Mouse (Mus musculus): ENCODE data around the gene Tsen54. TPM values are rescaled to one million over a fixed set of nuclear protein-coding genes. Genes with fewer than 3 reads are reported as not detected.

The Tsen54 gene
- polyA plus RNA-seq, 1 experiment, result 21.0 TPM

DNA sequence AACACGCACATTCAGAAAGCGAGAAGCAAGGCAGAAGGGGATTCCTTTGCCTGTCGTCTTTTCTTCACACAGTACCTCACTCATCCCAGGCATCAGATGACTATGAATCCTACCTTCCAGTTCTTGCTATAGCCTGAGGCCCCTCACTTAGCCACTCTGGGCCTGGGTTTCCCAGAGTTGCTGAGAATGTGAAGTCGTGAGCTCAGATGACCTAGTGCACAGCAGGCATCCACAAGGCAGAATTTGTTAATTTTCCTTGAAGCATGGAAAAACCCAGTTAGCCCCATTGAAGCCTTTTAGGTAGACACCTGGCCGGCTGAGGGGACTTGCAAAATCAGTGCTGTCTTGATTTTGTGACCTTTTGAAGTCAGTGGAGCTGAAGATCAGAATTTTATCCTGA lies 12.0 kb downstream of the Tsen54 start:
- Histone ChIP-seq H3K36me3 (replicated peaks; ENCODE audit: low read length) (peaks cover 13% of the 10 kb centered on the region), H3K4me1 (peaks cover 41% of the 10 kb centered on the region), H3K9me3 (no peaks in the 10 kb centered on the region), H3K4me3 (replicated peaks) (no peak overlapping the region), H3K27me3 (replicated peaks) (peaks cover 57% of the 10 kb centered on the region)
- TF ChIP-seq GATA1 (IDR thresholded peaks at IDR 0.05; ENCODE audit: borderline replicate concordance, low read length) (no peak), FLI1 (IDR thresholded peaks at IDR 0.05; ENCODE audit: low read length) (no peak)

DNA sequence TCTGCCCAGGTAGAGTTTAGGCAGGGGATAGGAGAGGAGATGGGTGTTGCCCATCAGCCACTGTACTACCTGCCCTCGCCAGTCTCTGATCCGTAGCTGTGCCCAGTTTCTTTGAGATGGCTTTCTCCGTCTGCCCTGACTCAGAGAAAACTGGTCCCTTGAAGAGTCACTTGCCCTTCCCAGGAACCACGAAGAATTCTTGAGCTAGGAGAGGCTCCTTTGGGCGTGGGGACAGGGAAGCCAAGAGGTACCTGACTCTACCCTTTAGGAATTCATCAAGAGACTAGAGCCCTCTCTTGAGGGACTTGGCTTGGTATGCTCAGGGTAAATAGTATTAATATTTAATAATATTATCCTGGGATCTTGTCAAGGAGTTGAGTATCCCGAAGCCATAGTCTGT lies 13.1 kb downstream of the Tsen54 start:
- Histone ChIP-seq H3K9me3 (no peaks in the 10 kb centered on the region), H3K4me1 (peaks cover 50% of the 10 kb centered on the region), H3K36me3 (replicated peaks; ENCODE audit: low read length) (peaks cover 2% of the 10 kb centered on the region), H3K4me3 (replicated peaks) (no peak overlapping the region), H3K27me3 (replicated peaks) (peaks cover 65% of the 10 kb centered on the region)
- TF ChIP-seq GATA1 (IDR thresholded peaks at IDR 0.05; ENCODE audit: borderline replicate concordance, low read length), result no peak
- no peak for TF ChIP-seq FLI1 (IDR thresholded peaks at IDR 0.05; ENCODE audit: low read length)

- Histone ChIP-seq H3K9me3 (no peaks in the 10 kb centered on the region), H3K4me1 (peaks cover 51% of the 10 kb centered on the region), H3K4me3 (replicated peaks) (no peak overlapping the region), H3K36me3 (replicated peaks; ENCODE audit: low read length) (no peaks in the 10 kb centered on the region), H3K27me3 (replicated peaks) (peaks cover 71% of the 10 kb centered on the region)
- TF ChIP-seq GATA1 (IDR thresholded peaks at IDR 0.05; ENCODE audit: borderline replicate concordance, low read length), result no peak
- no peak for TF ChIP-seq FLI1 (IDR thresholded peaks at IDR 0.05; ENCODE audit: low read length)
Observed at GRCm38 (mm10) chr11:115829036-115829435, 14.5 kb downstream of the Tsen54 start.

- no peaks in the 10 kb centered on the region for H3K9me3 ChIP-seq
- H3K27me3 ChIP-seq (replicated peaks), result peaks cover 71% of the 10 kb centered on the region
- H3K4me3 ChIP-seq (replicated peaks), result no peak overlapping the region
- TF ChIP-seq GATA1 (IDR thresholded peaks at IDR 0.05; ENCODE audit: borderline replicate concordance, low read length) (no peak), FLI1 (IDR thresholded peaks at IDR 0.05; ENCODE audit: low read length) (no peak)
- no peaks in the 10 kb centered on the region for H3K36me3 ChIP-seq (replicated peaks; ENCODE audit: low read length)
- peaks cover 43% of the 10 kb centered on the region for H3K4me1 ChIP-seq
Observed at GRCm38 (mm10) chr11:115830550-115831325, 16.2 kb downstream of the Tsen54 start.

- H3K27me3 ChIP-seq (replicated peaks), result peaks cover 73% of the 10 kb centered on the region
- no peaks in the 10 kb centered on the region for H3K9me3 ChIP-seq
- peaks cover 43% of the 10 kb centered on the region for H3K4me1 ChIP-seq
- H3K36me3 ChIP-seq (replicated peaks; ENCODE audit: low read length), result no peaks in the 10 kb centered on the region
- no peak overlapping the region for H3K4me3 ChIP-seq (replicated peaks)
- TF ChIP-seq FLI1 (IDR thresholded peaks at IDR 0.05; ENCODE audit: low read length) (no peak), GATA1 (IDR thresholded peaks at IDR 0.05; ENCODE audit: borderline replicate concordance, low read length) (no peak)
Observed at GRCm38 (mm10) chr11:115831518-115831917, 17.0 kb downstream of the Tsen54 start.

DNA sequence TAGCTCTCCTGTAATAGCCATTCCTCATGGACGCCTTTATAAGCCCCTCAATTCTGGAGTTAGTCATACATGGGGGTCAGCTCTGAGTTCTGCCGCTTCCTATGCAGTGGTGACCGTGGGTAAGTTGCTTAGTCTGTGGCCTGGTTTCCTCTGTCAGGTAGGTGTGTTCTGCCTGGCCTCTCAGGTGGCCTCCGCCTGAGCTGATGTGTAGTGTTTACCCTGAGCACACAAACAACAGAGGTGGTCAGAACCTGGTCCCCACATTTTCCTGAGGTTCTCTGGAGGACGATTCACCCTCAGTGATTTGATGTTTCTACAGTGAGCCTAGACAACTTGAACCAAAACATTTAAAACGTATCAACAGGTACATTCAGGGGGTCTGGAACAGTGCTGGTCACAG lies 17.5 kb downstream of the Tsen54 start:
- TF ChIP-seq FLI1 (IDR thresholded peaks at IDR 0.05; ENCODE audit: low read length), result no peak
- TF ChIP-seq GATA1 (IDR thresholded peaks at IDR 0.05; ENCODE audit: borderline replicate concordance, low read length), result no peak
- peaks cover 73% of the 10 kb centered on the region for H3K27me3 ChIP-seq (replicated peaks)
- no peaks in the 10 kb centered on the region for H3K9me3 ChIP-seq
- H3K4me3 ChIP-seq (replicated peaks), result no peak overlapping the region
- H3K4me1 ChIP-seq, result peaks cover 40% of the 10 kb centered on the region
- H3K36me3 ChIP-seq (replicated peaks; ENCODE audit: low read length), result no peaks in the 10 kb centered on the region

DNA sequence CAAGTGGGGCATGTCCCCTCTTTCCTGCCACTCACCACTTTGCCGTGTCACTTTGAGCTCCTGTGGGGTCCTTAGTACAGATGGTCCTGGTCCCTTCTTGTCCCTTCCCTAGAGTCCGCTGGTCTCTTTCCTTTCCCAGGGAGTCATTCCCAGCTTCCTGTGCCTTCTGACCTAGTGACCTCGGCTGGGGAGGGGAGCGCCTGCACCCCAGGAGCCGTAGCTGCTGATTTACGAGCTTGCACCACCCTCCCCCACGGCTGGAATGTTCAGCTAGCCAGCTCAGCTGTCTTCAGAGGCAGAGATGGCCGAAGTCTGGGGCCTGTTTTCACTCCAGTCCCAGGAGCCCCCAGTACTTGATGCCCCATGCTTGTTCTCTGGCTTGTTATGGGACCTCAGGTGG lies 18.0 kb downstream of the Tsen54 start:
- no peaks in the 10 kb centered on the region for H3K36me3 ChIP-seq (replicated peaks; ENCODE audit: low read length)

GRCm38 (mm10) chr11:115833021-115833513 lies 18.5 kb downstream of the Tsen54 start:
- H3K36me3 ChIP-seq (replicated peaks; ENCODE audit: low read length), result no peaks in the 10 kb centered on the region

More for the DNA sequence above, 18.0 kb downstream of the Tsen54 start:
- no peak overlapping the region for H3K4me3 ChIP-seq (replicated peaks)
- no peak for TF ChIP-seq FLI1 (IDR thresholded peaks at IDR 0.05; ENCODE audit: low read length)
- no peak for TF ChIP-seq GATA1 (IDR thresholded peaks at IDR 0.05; ENCODE audit: borderline replicate concordance, low read length)
- peaks cover 40% of the 10 kb centered on the region for H3K4me1 ChIP-seq
- no peaks in the 10 kb centered on the region for H3K9me3 ChIP-seq
- H3K27me3 ChIP-seq (replicated peaks), result peaks cover 69% of the 10 kb centered on the region

DNA sequence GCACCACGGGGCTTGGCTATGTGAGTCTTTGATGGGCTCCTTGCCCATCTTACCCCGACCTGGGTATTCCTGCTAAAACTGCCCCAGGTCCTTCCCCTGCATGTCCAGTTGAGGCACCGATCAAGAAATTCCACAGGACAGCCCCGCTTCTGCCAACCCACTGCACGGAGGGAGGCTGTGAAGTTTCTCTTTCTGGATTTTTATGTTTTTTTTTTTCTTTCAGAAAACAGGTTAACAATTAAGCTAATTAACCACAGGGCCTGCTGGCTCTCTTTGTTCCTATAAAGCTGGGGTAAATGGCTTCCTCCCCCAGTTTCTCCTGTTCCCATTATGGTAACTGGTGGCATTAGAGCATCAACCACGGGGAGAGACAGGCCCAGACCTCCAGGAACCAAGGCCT lies 19.5 kb downstream of the Tsen54 start:
- peaks cover 67% of the 10 kb centered on the region for H3K27me3 ChIP-seq (replicated peaks)
- H3K36me3 ChIP-seq (replicated peaks; ENCODE audit: low read length), result no peaks in the 10 kb centered on the region
- TF ChIP-seq GATA1 (IDR thresholded peaks at IDR 0.05; ENCODE audit: borderline replicate concordance, low read length), result no peak
- TF ChIP-seq FLI1 (IDR thresholded peaks at IDR 0.05; ENCODE audit: low read length), result no peak
- H3K9me3 ChIP-seq, result no peaks in the 10 kb centered on the region
- no peak overlapping the region for H3K4me3 ChIP-seq (replicated peaks)
- peaks cover 43% of the 10 kb centered on the region for H3K4me1 ChIP-seq

More at GRCm38 (mm10) chr11:115833021-115833513, 18.5 kb downstream of the Tsen54 start:
- H3K27me3 ChIP-seq (replicated peaks), result peaks cover 70% of the 10 kb centered on the region
- H3K9me3 ChIP-seq, result no peaks in the 10 kb centered on the region
- TF ChIP-seq FLI1 (IDR thresholded peaks at IDR 0.05; ENCODE audit: low read length), result no peak
- TF ChIP-seq GATA1 (IDR thresholded peaks at IDR 0.05; ENCODE audit: borderline replicate concordance, low read length), result no peak
- H3K4me1 ChIP-seq, result peaks cover 40% of the 10 kb centered on the region
- H3K4me3 ChIP-seq (replicated peaks), result no peak overlapping the region

DNA sequence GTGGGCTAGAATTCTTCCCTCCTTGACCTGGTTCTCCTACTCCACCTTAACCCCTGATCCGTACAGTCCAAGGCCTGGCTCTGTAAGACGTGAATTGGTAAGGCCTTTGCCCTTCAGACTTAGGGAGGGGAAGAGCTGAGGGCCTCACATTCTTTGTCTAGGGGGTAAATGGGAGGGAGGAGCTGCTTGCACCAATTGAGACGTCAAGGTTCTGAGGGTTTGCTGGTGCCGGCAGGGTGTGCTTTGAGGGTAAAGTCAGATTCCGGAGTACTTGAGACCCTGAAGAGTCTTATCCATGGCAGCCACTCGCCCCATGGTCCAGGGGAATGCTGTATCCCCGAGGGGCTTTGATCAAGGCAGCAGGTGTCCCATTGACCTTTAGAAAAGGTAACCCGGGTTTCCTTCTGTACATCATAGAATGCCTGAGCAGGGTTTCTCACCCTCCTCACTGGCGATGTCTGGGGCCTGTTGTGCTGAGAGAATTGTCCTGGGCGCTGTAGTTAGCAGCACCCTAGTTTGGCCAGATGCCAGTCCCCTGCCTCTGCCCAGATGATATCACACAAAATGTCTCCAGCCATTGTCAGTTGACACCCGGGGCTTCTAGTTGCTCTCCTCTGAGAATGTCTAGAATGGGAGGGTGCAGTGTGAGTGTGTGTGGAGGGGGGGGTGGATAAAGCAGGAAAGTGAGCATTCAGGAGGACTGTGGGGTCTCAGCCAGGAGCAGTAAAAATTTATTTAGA lies 22.3 kb downstream of the Tsen54 start:
- no peaks in the 10 kb centered on the region for H3K36me3 ChIP-seq (replicated peaks; ENCODE audit: low read length)
- peaks cover 53% of the 10 kb centered on the region for H3K27me3 ChIP-seq (replicated peaks)
- H3K4me3 ChIP-seq (replicated peaks), result no peak overlapping the region
- no peak for TF ChIP-seq GATA1 (IDR thresholded peaks at IDR 0.05; ENCODE audit: borderline replicate concordance, low read length)
- TF ChIP-seq FLI1 (IDR thresholded peaks at IDR 0.05; ENCODE audit: low read length), result no peak
- no peaks in the 10 kb centered on the region for H3K9me3 ChIP-seq
- H3K4me1 ChIP-seq, result peaks cover 33% of the 10 kb centered on the region

Measured in megakaryocyte, embryonic 14.5 days (primary cell).